Mouse (Mus musculus) cerebellum, adult 9-10 months (tissue): ENCODE data around the gene F11.

ENCODE experiments used
- DNase-seq: peaks from one replicate; pipeline ENCODE4 v3.0.0; 2022

Gene F11

GRCm38 (mm10) chr8:45238282-45238681 is 23.5 kb downstream of the F11 start:
- DNase-seq = peak; percentile 61

GRCm38 (mm10) chr8:45236164-45236912 is 25.5 kb downstream of the F11 start:
- peak; percentile 8 for DNase-seq

- no peak for DNase-seq
Measured at GRCm38 (mm10) chr8:45235228-45235627, 26.6 kb downstream of the F11 start.

- no peak for DNase-seq
Measured at GRCm38 (mm10) chr8:45233256-45233655, 28.6 kb downstream of the F11 start.

- DNase-seq = no peak
Measured at GRCm38 (mm10) chr8:45202476-45202875, 59.4 kb downstream of the F11 start.

GRCm38 (mm10) chr8:45201605-45202004 is 60.2 kb downstream of the F11 start:
- DNase-seq = no peak

- no peak for DNase-seq
Measured at GRCm38 (mm10) chr8:45197294-45197693, 64.5 kb downstream of the F11 start.

- DNase-seq = no peak
Measured at GRCm38 (mm10) chr8:45195954-45196526, 65.8 kb downstream of the F11 start.
